Mouse (Mus musculus): ENCODE results near the gene Eno4. TPM values are rescaled to one million over a fixed set of nuclear protein-coding genes. Genes with fewer than 3 reads are reported as not detected.

The Eno4 gene
- polyA plus RNA-seq, 1 experiment from 2014 or later, result 0.85 TPM

- Histone ChIP-seq H3K36me3 (ENCODE audit: insufficient read depth, low read length) (no peaks in the 10 kb centered on the region), H3K4me1 (ENCODE audit: insufficient read depth, low read length) (no peaks in the 10 kb centered on the region), H3K4me2 (replicated peaks; ENCODE audit: low read depth, low read length) (no peak overlapping the region), H3K9ac (replicated peaks; ENCODE audit: low read length) (no peak overlapping the region), H3K27me3 (ENCODE audit: insufficient read depth, low read length) (peaks cover 5% of the 10 kb centered on the region; the same call in 1 of the 2 replicates), H3K4me3 (ENCODE audit: low read length) (no peak overlapping the region), H3K27ac (ENCODE audit: low read length) (no peak overlapping the region), H3K9me3 (ENCODE audit: low read length) (no peaks in the 10 kb centered on the region)
- no peak for ATAC-seq (ENCODE audit: low FRiP score, low TSS enrichment)
- WGBS, result 42% methylated on average over 15 of the region's 15 CpGs
Measured at GRCm38 (mm10) chr19:58968731-58969506, 25.7 kb downstream of the Eno4 start.

GRCm38 (mm10) chr19:58970826-58971225 is 27.6 kb downstream of the Eno4 start:
- Histone ChIP-seq H3K4me3 (ENCODE audit: low read length) (peak overlapping the region; percentile 12), H3K9ac (replicated peaks; ENCODE audit: low read length) (no peak overlapping the region), H3K27me3 (ENCODE audit: insufficient read depth, low read length) (peaks cover 5% of the 10 kb centered on the region; the same call in 1 of the 2 replicates), H3K4me2 (replicated peaks; ENCODE audit: low read depth, low read length) (peak overlapping the region; percentile 16; the same call in 1 of the 2 replicates), H3K9me3 (ENCODE audit: low read length) (no peaks in the 10 kb centered on the region), H3K27ac (ENCODE audit: low read length) (no peak overlapping the region), H3K36me3 (ENCODE audit: insufficient read depth, low read length) (no peaks in the 10 kb centered on the region), H3K4me1 (ENCODE audit: insufficient read depth, low read length) (no peaks in the 10 kb centered on the region)
- 19% methylated on average over 13 of the region's 13 CpGs for WGBS
- ATAC-seq (ENCODE audit: low FRiP score, low TSS enrichment), result no peak

GRCm38 (mm10) chr19:58974126-58974525 is 30.9 kb downstream of the Eno4 start:
- ATAC-seq (ENCODE audit: low FRiP score, low TSS enrichment), result no peak
- H3K36me3 ChIP-seq (ENCODE audit: insufficient read depth, low read length), result no peaks in the 10 kb centered on the region
- H3K4me1 ChIP-seq (ENCODE audit: insufficient read depth, low read length), result no peaks in the 10 kb centered on the region
- H3K9me3 ChIP-seq (ENCODE audit: low read length), result no peaks in the 10 kb centered on the region
- H3K4me3 ChIP-seq (ENCODE audit: low read length), result no peak overlapping the region
- H3K27me3 ChIP-seq (ENCODE audit: insufficient read depth, low read length), result 0 out of 2 replicates have a peak, but pooled peaks cover 5% of the 10 kb centered on the region
- H3K27ac ChIP-seq (ENCODE audit: low read length), result no peak overlapping the region
- no peak overlapping the region for H3K9ac ChIP-seq (replicated peaks; ENCODE audit: low read length)
- 91% methylated on average over 8 of the region's 8 CpGs for WGBS
- no peak overlapping the region for H3K4me2 ChIP-seq (replicated peaks; ENCODE audit: low read depth, low read length)

- Histone ChIP-seq H3K36me3 (ENCODE audit: insufficient read depth, low read length) (no peaks in the 10 kb centered on the region), H3K27me3 (ENCODE audit: insufficient read depth, low read length) (0 out of 2 replicates have a peak, but pooled peaks cover 5% of the 10 kb centered on the region), H3K9ac (replicated peaks; ENCODE audit: low read length) (no peak overlapping the region), H3K4me1 (ENCODE audit: insufficient read depth, low read length) (no peaks in the 10 kb centered on the region), H3K9me3 (ENCODE audit: low read length) (no peaks in the 10 kb centered on the region), H3K4me2 (replicated peaks; ENCODE audit: low read depth, low read length) (no peak overlapping the region), H3K27ac (ENCODE audit: low read length) (no peak overlapping the region), H3K4me3 (ENCODE audit: low read length) (no peak overlapping the region)
- WGBS, result 44% methylated on average over 11 of the region's 11 CpGs
- ATAC-seq (ENCODE audit: low FRiP score, low TSS enrichment), result no peak
Measured at GRCm38 (mm10) chr19:58975216-58975863, 32.1 kb downstream of the Eno4 start.

DNA sequence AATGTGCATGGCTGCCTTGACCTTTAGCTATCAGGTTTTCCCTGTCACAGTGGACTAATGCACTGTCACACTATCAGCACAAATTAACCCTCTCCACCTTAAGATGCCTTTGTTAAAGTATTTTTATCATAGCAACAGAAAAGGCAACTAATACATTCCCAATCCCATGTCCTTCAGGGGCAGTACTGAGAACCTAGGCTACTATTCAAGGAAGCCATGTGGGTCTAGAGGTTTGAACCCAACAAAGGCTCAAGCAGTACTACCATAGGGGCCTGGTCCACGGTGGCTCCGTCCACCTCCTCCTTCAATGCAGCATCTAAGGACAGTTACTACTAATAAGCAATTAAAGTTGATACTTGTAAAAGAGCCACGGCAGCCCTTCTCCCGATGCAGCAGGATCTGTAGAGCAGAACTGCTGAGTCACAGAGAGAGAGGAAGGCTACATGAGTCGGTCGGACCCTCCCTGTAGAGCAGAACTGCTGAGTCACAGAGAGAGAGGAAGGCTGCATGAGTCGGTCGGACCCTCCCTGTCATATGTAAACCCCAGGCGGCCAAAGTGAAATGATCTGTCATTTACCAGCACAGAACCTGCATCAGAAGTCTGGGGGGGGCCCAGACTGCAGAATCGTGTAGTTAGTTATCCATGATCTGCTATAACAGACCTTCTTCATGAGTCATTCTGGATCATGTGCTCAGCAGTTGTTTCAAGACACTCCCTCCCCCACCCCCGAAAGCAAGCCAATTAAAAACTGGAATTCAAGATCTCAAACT is 35.4 kb downstream of the Eno4 start:
- no peak overlapping the region for H3K9ac ChIP-seq (replicated peaks; ENCODE audit: low read length)
- 66% methylated on average over 11 of the region's 11 CpGs for WGBS
- no peak for ATAC-seq (ENCODE audit: low FRiP score, low TSS enrichment)
- no peak overlapping the region for H3K27ac ChIP-seq (ENCODE audit: low read length)
- no peaks in the 10 kb centered on the region for H3K27me3 ChIP-seq (ENCODE audit: insufficient read depth, low read length)
- no peak overlapping the region for H3K4me3 ChIP-seq (ENCODE audit: low read length)
- no peaks in the 10 kb centered on the region for H3K36me3 ChIP-seq (ENCODE audit: insufficient read depth, low read length)
- no peaks in the 10 kb centered on the region for H3K9me3 ChIP-seq (ENCODE audit: low read length)
- 0 out of 2 replicates have a peak, but pooled peaks cover 4% of the 10 kb centered on the region for H3K4me1 ChIP-seq (ENCODE audit: insufficient read depth, low read length)
- no peak overlapping the region for H3K4me2 ChIP-seq (replicated peaks; ENCODE audit: low read depth, low read length)

GRCm38 (mm10) chr19:58979436-58980055 is 36.3 kb downstream of the Eno4 start:
- H3K9ac ChIP-seq (replicated peaks; ENCODE audit: low read length), result no peak overlapping the region
- no peak overlapping the region for H3K27ac ChIP-seq (ENCODE audit: low read length)
- ATAC-seq (ENCODE audit: low FRiP score, low TSS enrichment), result no peak
- 45% methylated on average over 13 of the region's 13 CpGs for WGBS
- peak overlapping the region; percentile 33 for H3K4me2 ChIP-seq (replicated peaks; ENCODE audit: low read depth, low read length)
- peak overlapping the region; percentile 9; the same call in 1 of the 2 replicates for H3K4me3 ChIP-seq (ENCODE audit: low read length)
- H3K36me3 ChIP-seq (ENCODE audit: insufficient read depth, low read length), result no peaks in the 10 kb centered on the region
- H3K4me1 ChIP-seq (ENCODE audit: insufficient read depth, low read length), result 0 out of 2 replicates have a peak, but pooled peaks cover 4% of the 10 kb centered on the region
- no peaks in the 10 kb centered on the region for H3K9me3 ChIP-seq (ENCODE audit: low read length)
- no peaks in the 10 kb centered on the region for H3K27me3 ChIP-seq (ENCODE audit: insufficient read depth, low read length)

DNA sequence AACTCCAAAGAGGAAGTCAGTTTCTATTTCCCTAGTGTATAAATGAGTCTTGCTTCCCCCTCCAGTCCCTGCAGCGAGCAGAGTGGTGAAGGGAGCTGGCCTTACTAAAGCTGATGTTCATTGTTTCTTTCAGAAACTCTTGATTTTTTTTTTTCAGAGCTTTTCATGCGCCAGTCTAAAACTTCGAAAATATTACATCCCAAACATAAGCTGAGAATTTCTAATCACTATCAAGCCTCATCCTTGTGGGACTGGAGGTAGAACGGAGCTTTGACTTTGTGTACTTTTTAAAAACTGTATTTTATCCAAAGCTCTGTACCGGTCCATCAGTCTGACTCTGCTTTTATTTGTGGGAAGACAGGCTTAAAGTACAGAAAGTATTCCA is 36.8 kb downstream of the Eno4 start:
- WGBS, result 66% methylated on average over 5 of the region's 5 CpGs
- H3K4me3 ChIP-seq (ENCODE audit: low read length), result peak overlapping the region; percentile 9; the same call in 1 of the 2 replicates

DNA sequence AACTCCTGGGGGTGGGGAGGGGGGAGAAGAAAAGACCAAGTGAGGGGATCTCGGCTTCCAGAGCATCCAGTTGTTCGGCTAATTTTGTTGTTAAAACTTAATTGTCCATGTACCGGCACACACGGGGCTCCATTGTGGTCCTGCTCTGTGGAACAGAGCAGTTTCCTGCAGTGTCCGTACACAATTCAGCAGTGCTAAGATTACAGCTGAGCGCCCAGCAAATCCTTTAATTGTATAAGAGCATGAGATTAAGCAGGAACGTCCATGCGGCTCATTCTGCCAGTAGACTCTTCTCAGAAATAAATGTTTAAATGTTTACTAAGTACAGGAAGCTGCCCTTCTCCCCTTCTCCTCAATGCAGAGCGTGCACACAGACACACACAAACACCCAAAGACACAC is 38.3 kb downstream of the Eno4 start:
- H3K4me3 ChIP-seq (ENCODE audit: low read length), result no peak overlapping the region; the same call in 1 of the 2 replicates
- 19% methylated on average over 9 of the region's 9 CpGs for WGBS
- peak overlapping the region; percentile 39 for H3K4me2 ChIP-seq (replicated peaks; ENCODE audit: low read depth, low read length)
- no peaks in the 10 kb centered on the region for H3K9me3 ChIP-seq (ENCODE audit: low read length)
- H3K27me3 ChIP-seq (ENCODE audit: insufficient read depth, low read length), result no peaks in the 10 kb centered on the region
- H3K36me3 ChIP-seq (ENCODE audit: insufficient read depth, low read length), result no peaks in the 10 kb centered on the region
- H3K9ac ChIP-seq (replicated peaks; ENCODE audit: low read length), result no peak overlapping the region
- H3K4me1 ChIP-seq (ENCODE audit: insufficient read depth, low read length), result 0 out of 2 replicates have a peak, but pooled peaks cover 4% of the 10 kb centered on the region
- no peak for ATAC-seq (ENCODE audit: low FRiP score, low TSS enrichment)
- no peak overlapping the region for H3K27ac ChIP-seq (ENCODE audit: low read length)

More for the DNA sequence above, 36.8 kb downstream of the Eno4 start:
- Histone ChIP-seq H3K27ac (ENCODE audit: low read length) (no peak overlapping the region), H3K9ac (replicated peaks; ENCODE audit: low read length) (no peak overlapping the region), H3K4me1 (ENCODE audit: insufficient read depth, low read length) (0 out of 2 replicates have a peak, but pooled peaks cover 4% of the 10 kb centered on the region), H3K36me3 (ENCODE audit: insufficient read depth, low read length) (no peaks in the 10 kb centered on the region), H3K4me2 (replicated peaks; ENCODE audit: low read depth, low read length) (peak overlapping the region; percentile 33), H3K9me3 (ENCODE audit: low read length) (no peaks in the 10 kb centered on the region), H3K27me3 (ENCODE audit: insufficient read depth, low read length) (no peaks in the 10 kb centered on the region)
- no peak for ATAC-seq (ENCODE audit: low FRiP score, low TSS enrichment)

DNA sequence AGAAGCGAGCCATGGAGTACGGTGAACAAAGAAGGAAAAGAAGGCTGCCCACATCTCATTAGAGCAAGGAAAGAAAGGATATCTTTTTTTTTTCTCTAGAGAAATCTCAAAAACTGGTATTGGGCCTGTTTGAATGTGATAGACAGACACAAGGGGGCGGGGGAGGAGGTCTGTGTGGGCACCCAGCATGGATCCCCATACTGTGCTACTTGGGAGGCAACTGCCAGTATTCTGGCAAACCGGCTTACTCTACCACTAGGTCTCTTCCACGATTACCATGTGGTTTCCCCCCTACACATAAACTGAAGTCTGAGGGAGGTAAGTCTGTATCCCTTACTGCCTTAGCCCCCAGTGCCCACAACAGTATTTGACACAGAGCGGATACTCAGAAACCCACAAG is 59.6 kb downstream of the Eno4 start:
- Histone ChIP-seq H3K27ac (ENCODE audit: low read length) (no peak overlapping the region), H3K4me1 (ENCODE audit: insufficient read depth, low read length) (no peaks in the 10 kb centered on the region), H3K4me3 (ENCODE audit: low read length) (no peak overlapping the region), H3K9me3 (ENCODE audit: low read length) (no peaks in the 10 kb centered on the region), H3K27me3 (ENCODE audit: insufficient read depth, low read length) (no peaks in the 10 kb centered on the region), H3K36me3 (ENCODE audit: insufficient read depth, low read length) (no peaks in the 10 kb centered on the region), H3K4me2 (replicated peaks; ENCODE audit: low read depth, low read length) (no peak overlapping the region), H3K9ac (replicated peaks; ENCODE audit: low read length) (no peak overlapping the region)
- ATAC-seq (ENCODE audit: low FRiP score, low TSS enrichment), result no peak
- WGBS, result 82% methylated on average over 6 of the region's 6 CpGs
